Mouse (Mus musculus) cortical plate, adult 2 months (tissue): ENCODE measurements around the gene Gsg1l.

ENCODE experiments used
- CTCF ChIP-seq: fragments of 200-500 bp; IDR thresholded peaks from 2 replicates; pipeline ENCODE4 v1.5.1; 2011; ENCODE audit warnings: mild to moderate bottlenecking, control low read depth, low read length; ENCODE audit not compliant: insufficient read depth; ENCODE audit errors: extremely low read depth
- POLR2A ChIP-seq: fragments of 200-500 bp; IDR thresholded peaks from 2 replicates; pipeline ENCODE4 v1.6.1; 2011; ENCODE audit warnings: mild to moderate bottlenecking, low read length, control low read depth; ENCODE audit not compliant: insufficient read depth; ENCODE audit errors: extremely low read depth

DNA sequence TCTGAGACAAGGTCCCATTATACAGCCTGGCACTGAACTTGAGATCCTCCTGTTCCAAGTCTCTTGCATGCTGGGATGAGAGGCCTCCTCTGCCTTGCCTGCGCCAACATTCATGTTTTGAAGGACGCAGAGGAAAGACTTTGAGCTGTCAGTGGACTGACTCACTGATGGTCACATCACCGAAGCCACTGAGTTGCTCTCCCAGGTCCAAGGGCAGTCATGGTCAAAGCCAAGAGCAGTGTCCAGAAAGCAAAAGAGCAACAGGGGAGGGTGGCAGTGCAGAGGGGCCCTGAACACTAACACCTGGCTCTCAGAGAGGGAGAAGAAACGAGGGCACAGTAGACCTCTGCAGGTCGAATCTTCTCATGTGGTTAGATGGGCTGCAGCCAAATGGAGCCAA is 188.6 kb downstream of the Gsg1l start:
- TF ChIP-seq POLR2A, result no peak
- TF ChIP-seq CTCF, result no peak
